Mouse (Mus musculus) cerebellum, postnatal 14 days (tissue): ENCODE measurements around the gene Ift57.

Experiments
- DNase-seq, 2 experiments: peaks; one replicate each; pipeline ENCODE4 v3.0.0; 2021; ENCODE audit warnings: mixed read lengths in 2 of 2

Gene Ift57

GRCm38 (mm10) chr16:49698620-49699525 is at the start of gene Ift57:
TSS of gene Ift57 (plus strand) at chr16:49699233.
- peak; percentile 99 for DNase-seq

GRCm38 (mm10) chr16:49657182-49657581 is 41.9 kb upstream of the Ift57 start:
- no peak for DNase-seq

- DNase-seq = no peak
Measured at GRCm38 (mm10) chr16:49658029-49658428, 41.0 kb upstream of the Ift57 start.

- DNase-seq = no peak
Measured at GRCm38 (mm10) chr16:49659131-49659530, 39.9 kb upstream of the Ift57 start.

GRCm38 (mm10) chr16:49660111-49660510 is 38.9 kb upstream of the Ift57 start:
- DNase-seq = no peak

GRCm38 (mm10) chr16:49662201-49662600 is 36.8 kb upstream of the Ift57 start:
- no peak for DNase-seq

GRCm38 (mm10) chr16:49664677-49665076 is 34.4 kb upstream of the Ift57 start:
- peak; percentile 61 to 69 for DNase-seq

GRCm38 (mm10) chr16:49679666-49680065 is 19.4 kb upstream of the Ift57 start:
- peak; percentile 55 for DNase-seq

GRCm38 (mm10) chr16:49684961-49685360 is 14.1 kb upstream of the Ift57 start:
- DNase-seq = no peak

- DNase-seq = no peak
Measured at GRCm38 (mm10) chr16:49699821-49700220, 788 bp downstream of the Ift57 start.

GRCm38 (mm10) chr16:49708074-49708473 is 9.0 kb downstream of the Ift57 start:
- DNase-seq = no peak

- no peak for DNase-seq
Measured at GRCm38 (mm10) chr16:49710188-49710587, 11.2 kb downstream of the Ift57 start.

- no peak for DNase-seq
Measured at GRCm38 (mm10) chr16:49713302-49713701, 14.3 kb downstream of the Ift57 start.

- peak; percentile 58 to 68 for DNase-seq
Measured at GRCm38 (mm10) chr16:49720671-49721070, 21.6 kb downstream of the Ift57 start.

- peak; percentile 94 to 97 for DNase-seq
Measured at GRCm38 (mm10) chr16:49721678-49722077, 22.6 kb downstream of the Ift57 start.

- DNase-seq = peak; percentile 13 to 58
Measured at GRCm38 (mm10) chr16:49723222-49723621, 24.2 kb downstream of the Ift57 start.

GRCm38 (mm10) chr16:49724232-49724631 is 25.2 kb downstream of the Ift57 start:
- no peak for DNase-seq

GRCm38 (mm10) chr16:49724931-49725330 is 25.9 kb downstream of the Ift57 start:
- no peak for DNase-seq

- DNase-seq = no peak
Measured at GRCm38 (mm10) chr16:49725446-49725845, 26.4 kb downstream of the Ift57 start.

GRCm38 (mm10) chr16:49726216-49726615 is 27.2 kb downstream of the Ift57 start:
- DNase-seq = no peak

- DNase-seq = no peak
Measured at GRCm38 (mm10) chr16:49726761-49727160, 27.7 kb downstream of the Ift57 start.

- no peak for DNase-seq
Measured at GRCm38 (mm10) chr16:49736536-49736935, 37.5 kb downstream of the Ift57 start.

GRCm38 (mm10) chr16:49747360-49747759 is 48.3 kb downstream of the Ift57 start:
- no peak for DNase-seq

GRCm38 (mm10) chr16:49752906-49753305 is 53.9 kb downstream of the Ift57 start:
- no peak for DNase-seq

GRCm38 (mm10) chr16:49753318-49753717 is 54.3 kb downstream of the Ift57 start:
- DNase-seq = no peak
